Mouse (Mus musculus): Measurements from ENCODE around the gene Actg1.

The Actg1 gene

DNA sequence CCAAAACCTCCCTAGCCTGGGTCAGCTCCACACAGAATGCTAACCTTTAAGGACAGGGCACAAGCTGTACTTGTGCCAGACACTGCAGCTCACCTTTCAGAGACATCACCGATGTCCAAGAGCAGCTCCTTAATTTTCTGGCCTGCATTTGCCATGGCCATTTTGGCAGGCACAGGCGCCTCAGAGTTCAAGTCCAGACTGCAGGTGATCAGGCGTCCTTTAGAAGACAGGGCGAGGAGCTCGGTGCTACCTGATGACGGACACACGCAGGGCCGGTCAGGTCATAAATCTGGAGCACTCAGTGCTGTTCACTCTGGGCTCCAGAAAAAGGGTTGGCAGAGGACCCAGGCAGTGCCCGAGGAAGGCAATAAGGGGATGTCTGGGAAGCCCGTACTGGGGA lies 27.0 kb upstream of the Actg1 start:
- DNase-seq (ENCODE audit: low read depth, low spot score): no peak
- Histone ChIP-seq H3K36me3 (ENCODE audit: control insufficient read depth, insufficient read depth, low read length, poor library complexity, severe bottlenecking) (no peaks in the 10 kb centered on the region; the same call in 1 of the 2 replicates), H3K27me3 (ENCODE audit: control insufficient read depth, insufficient read depth, low read length, poor library complexity, severe bottlenecking) (no peaks in the 10 kb centered on the region)

DNA sequence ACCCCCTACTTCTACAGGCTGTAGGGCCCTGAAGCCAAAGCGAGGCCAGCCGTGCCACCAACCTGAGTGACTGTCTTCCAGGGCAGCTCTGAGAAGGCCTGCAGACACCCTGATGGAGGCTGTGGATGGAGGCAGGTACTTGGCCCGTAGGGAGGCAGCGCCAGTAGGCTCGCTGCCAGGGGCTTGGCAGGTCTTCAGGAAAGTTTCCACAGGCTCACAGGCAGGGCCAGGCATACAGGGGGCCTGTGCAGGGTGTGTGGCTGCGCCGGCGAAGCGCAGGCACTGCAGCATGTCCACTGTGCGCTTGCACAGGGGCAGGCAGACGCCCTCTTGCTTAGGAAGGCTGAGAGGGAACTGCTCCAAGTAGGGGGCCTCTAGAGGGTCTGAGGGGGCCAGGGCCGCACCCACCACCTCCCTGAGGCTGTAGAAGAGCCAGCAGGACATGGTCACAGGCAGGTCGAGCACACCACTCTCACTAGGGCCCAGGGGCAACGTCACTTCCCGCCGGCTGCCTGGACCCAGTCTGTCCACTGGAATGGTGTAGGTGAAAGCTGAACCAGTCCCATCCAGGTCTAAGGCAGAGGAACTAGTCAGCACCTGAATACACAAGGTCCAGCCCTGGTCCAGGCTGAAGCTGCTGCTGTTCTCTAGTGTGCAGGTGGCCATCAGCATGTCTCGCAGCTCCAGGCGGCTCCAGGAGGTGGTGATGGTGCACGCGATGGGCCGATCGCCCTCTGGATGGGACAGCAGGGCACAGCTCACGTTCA lies 25.7 kb upstream of the Actg1 start:
- DNase-seq (ENCODE audit: low read depth, low spot score): no peak
- no peaks in the 10 kb centered on the region for H3K27me3 ChIP-seq (ENCODE audit: control insufficient read depth, insufficient read depth, low read length, poor library complexity, severe bottlenecking)
- H3K36me3 ChIP-seq (ENCODE audit: control insufficient read depth, insufficient read depth, low read length, poor library complexity, severe bottlenecking): no peaks in the 10 kb centered on the region; the same call in 1 of the 2 replicates

DNA sequence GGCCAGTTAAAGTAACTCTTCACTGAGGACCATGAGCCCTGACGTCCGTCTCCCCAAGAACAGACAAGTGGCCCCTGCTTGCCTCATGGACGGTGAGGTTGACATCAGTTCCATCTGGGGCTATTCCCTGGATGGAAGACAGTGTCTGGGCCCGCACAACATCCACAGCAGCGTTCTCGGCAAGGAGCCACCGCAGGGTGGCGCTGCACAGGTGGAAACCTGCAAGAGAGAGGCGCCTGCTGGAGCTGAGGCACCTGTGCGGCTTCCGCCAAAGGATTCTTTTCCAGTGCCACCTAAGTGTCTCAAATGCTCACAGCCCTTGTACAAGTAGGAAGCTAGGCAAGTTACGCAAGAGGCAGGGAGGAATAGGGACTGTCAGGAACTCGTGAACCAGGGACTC lies 24.7 kb upstream of the Actg1 start:
- DNase-seq (ENCODE audit: low read depth, low spot score): no peak
- Histone ChIP-seq H3K27me3 (ENCODE audit: control insufficient read depth, insufficient read depth, low read length, poor library complexity, severe bottlenecking) (no peaks in the 10 kb centered on the region), H3K36me3 (ENCODE audit: control insufficient read depth, insufficient read depth, low read length, poor library complexity, severe bottlenecking) (no peaks in the 10 kb centered on the region; the same call in 1 of the 2 replicates)

- H3K36me3 ChIP-seq (ENCODE audit: control insufficient read depth, insufficient read depth, low read length, poor library complexity, severe bottlenecking): no peaks in the 10 kb centered on the region; the same call in 1 of the 2 replicates
- DNase-seq (ENCODE audit: low read depth, low spot score): peak; percentile 77
Observed at GRCm38 (mm10) chr11:120369656-120370055, 21.3 kb upstream of the Actg1 start.

DNA sequence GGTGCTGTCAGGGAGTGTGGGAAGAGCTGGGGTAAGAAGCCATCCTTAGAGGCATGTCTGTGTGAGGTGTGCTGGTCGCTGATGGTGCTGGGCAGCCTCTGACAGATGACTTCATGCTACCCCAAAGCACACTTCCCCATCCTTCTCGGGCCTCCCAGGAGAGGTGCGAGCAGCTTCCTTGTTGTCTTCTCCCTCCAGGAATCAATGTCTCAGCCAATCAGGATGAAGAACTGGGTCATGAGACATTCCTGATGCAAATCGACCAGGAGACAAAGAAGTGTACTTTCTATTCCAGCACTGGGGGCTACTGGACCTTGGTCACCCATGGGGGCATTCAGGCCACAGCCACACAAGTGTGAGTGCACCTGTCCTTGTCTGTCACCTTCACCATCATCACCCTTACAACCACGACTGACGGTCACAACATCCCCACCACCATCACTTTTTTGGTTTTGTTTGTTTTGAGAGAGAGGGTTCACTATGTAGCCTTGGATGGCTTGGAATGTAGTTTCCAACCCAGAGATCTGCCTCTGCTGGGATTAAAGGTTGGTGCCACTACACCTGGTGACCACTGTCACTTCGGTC lies 18.2 kb upstream of the Actg1 start:
- Histone ChIP-seq H3K36me3 (ENCODE audit: control insufficient read depth, insufficient read depth, low read length, poor library complexity, severe bottlenecking) (no peaks in the 10 kb centered on the region), H3K27me3 (ENCODE audit: control insufficient read depth, insufficient read depth, low read length, poor library complexity, severe bottlenecking) (no peaks in the 10 kb centered on the region)
- no peak for DNase-seq (ENCODE audit: low read depth, low spot score)

More at GRCm38 (mm10) chr11:120369656-120370055, 21.3 kb upstream of the Actg1 start:
- no peaks in the 10 kb centered on the region for H3K27me3 ChIP-seq (ENCODE audit: control insufficient read depth, insufficient read depth, low read length, poor library complexity, severe bottlenecking)

GRCm38 (mm10) chr11:120362891-120363290 lies 14.5 kb upstream of the Actg1 start:
- no peaks in the 10 kb centered on the region for H3K36me3 ChIP-seq (ENCODE audit: control insufficient read depth, insufficient read depth, low read length, poor library complexity, severe bottlenecking)
- no peak for DNase-seq (ENCODE audit: low read depth, low spot score)
- no peaks in the 10 kb centered on the region for H3K27me3 ChIP-seq (ENCODE audit: control insufficient read depth, insufficient read depth, low read length, poor library complexity, severe bottlenecking)

- H3K27me3 ChIP-seq (ENCODE audit: control insufficient read depth, insufficient read depth, low read length, poor library complexity, severe bottlenecking): no peaks in the 10 kb centered on the region
- no peaks in the 10 kb centered on the region for H3K36me3 ChIP-seq (ENCODE audit: control insufficient read depth, insufficient read depth, low read length, poor library complexity, severe bottlenecking)
- no peak for DNase-seq (ENCODE audit: low read depth, low spot score)
Observed at GRCm38 (mm10) chr11:120361295-120361694, 13.0 kb upstream of the Actg1 start, which contains the start of gene Fscn2. Gene Fscn2 (plus strand): TSS chr11:120361534.

DNA sequence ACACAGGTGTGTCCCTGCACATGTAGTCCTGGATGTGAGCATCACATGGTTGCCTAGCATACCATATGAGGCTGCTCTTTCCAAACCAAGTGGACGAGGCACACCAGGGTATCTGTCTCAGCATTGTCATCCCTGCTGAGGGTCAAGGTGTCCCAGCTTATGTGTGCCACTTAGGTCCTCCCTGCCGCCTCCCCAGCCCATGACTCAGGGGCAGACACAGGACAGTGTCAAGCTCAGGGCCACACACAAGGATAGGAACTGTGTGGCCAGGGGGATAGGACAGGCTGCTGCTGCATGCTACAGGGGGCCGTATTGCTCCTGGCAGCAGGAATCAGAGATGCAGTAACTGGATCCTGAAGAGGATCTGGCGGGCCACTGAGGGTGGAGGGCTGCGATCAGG lies 12.4 kb upstream of the Actg1 start:
- no peak for DNase-seq (ENCODE audit: low read depth, low spot score)
- H3K27me3 ChIP-seq (ENCODE audit: control insufficient read depth, insufficient read depth, low read length, poor library complexity, severe bottlenecking): no peaks in the 10 kb centered on the region
- no peaks in the 10 kb centered on the region for H3K36me3 ChIP-seq (ENCODE audit: control insufficient read depth, insufficient read depth, low read length, poor library complexity, severe bottlenecking)

- DNase-seq (ENCODE audit: low read depth, low spot score): no peak
- no peaks in the 10 kb centered on the region for H3K36me3 ChIP-seq (ENCODE audit: control insufficient read depth, insufficient read depth, low read length, poor library complexity, severe bottlenecking)
- H3K27me3 ChIP-seq (ENCODE audit: control insufficient read depth, insufficient read depth, low read length, poor library complexity, severe bottlenecking): no peaks in the 10 kb centered on the region
Observed at GRCm38 (mm10) chr11:120360062-120360461, 11.7 kb upstream of the Actg1 start.

DNA sequence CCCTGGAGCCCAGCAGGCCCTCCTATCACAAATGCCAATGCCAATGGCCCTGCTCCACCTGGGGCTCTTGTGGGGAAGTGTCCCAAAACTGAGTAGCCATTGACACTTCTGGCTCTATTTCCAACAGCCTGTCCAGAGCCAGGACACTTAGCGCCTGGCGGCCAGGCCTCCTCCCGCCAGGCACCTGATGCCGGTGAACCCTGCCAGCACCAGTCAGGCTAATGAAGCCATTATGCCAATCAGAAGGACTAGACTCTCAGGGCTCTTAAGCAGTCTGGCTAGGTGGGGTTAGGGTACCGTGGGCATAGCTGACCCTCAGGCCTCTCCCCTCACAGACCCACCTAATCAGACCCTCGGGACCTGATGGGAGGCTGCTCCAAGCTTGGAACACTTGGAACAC lies 11.0 kb upstream of the Actg1 start:
- DNase-seq (ENCODE audit: low read depth, low spot score): no peak
- Histone ChIP-seq H3K36me3 (ENCODE audit: control insufficient read depth, insufficient read depth, low read length, poor library complexity, severe bottlenecking) (no peaks in the 10 kb centered on the region), H3K27me3 (ENCODE audit: control insufficient read depth, insufficient read depth, low read length, poor library complexity, severe bottlenecking) (no peaks in the 10 kb centered on the region)

DNA sequence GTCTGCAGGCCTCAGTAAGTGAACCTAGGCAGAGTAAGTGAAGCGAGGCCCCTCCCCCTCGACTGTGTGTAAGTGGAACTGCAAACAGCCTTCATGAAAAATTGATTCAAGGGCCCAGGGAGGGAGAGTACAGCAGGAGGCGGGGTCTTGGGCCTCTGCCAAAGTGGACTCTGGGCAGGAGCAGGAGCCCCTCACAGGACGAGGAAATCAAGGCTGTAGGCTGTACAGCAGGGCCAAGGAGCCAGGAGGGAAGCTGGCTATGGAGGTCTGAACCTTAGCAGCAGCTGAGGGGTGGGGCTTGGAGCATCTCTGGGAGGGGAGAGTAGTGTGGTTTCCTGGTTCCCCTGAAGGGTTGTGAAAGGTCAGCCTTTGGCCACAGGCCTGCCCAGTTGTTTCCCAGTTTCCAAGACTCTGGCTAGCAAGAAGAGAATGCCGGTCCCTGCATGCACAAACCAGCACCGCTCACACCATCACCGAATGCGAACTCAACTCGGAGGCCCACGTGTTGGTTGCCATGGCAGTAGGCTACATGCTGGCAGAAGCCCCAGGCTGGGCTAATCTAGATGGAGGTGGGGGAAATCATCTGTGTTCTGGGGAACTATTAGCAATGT lies 9.6 kb upstream of the Actg1 start:
- Histone ChIP-seq H3K27me3 (ENCODE audit: control insufficient read depth, insufficient read depth, low read length, poor library complexity, severe bottlenecking) (no peaks in the 10 kb centered on the region), H3K36me3 (ENCODE audit: control insufficient read depth, insufficient read depth, low read length, poor library complexity, severe bottlenecking) (no peaks in the 10 kb centered on the region)
- DNase-seq (ENCODE audit: low read depth, low spot score): no peak

- no peaks in the 10 kb centered on the region for H3K36me3 ChIP-seq (ENCODE audit: control insufficient read depth, insufficient read depth, low read length, poor library complexity, severe bottlenecking)
Observed at GRCm38 (mm10) chr11:120356900-120357299, 8.6 kb upstream of the Actg1 start.

DNA sequence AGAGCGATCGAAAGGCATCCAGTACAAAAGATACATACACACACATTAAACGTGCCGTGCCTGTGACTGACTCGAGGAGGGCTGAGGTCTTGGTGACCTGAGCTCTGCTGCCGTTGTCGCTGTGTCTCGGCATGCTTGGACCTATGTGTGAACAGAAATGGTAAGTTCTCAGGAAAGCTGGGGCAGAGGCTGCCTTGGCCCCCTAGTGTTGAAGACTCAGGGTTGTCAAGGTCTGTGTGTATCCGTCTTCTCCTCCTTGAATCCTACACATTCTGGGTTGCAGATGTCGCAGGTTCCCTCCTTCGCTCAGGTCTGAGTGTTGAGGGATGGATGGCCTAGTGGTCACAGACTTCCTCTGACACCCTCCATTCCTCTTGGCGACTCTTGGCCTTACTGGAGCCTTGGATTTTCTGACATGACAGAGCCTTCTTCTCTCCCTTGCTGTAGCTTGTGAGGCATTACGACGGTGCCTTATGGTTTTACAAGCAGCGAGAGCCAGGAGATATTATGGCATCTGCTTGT lies 8.0 kb upstream of the Actg1 start:
- Histone ChIP-seq H3K27me3 (ENCODE audit: control insufficient read depth, insufficient read depth, low read length, poor library complexity, severe bottlenecking) (no peaks in the 10 kb centered on the region), H3K36me3 (ENCODE audit: control insufficient read depth, insufficient read depth, low read length, poor library complexity, severe bottlenecking) (no peaks in the 10 kb centered on the region)
- no peak for DNase-seq (ENCODE audit: low read depth, low spot score)

More at GRCm38 (mm10) chr11:120356900-120357299, 8.6 kb upstream of the Actg1 start:
- no peak for DNase-seq (ENCODE audit: low read depth, low spot score)
- no peaks in the 10 kb centered on the region for H3K27me3 ChIP-seq (ENCODE audit: control insufficient read depth, insufficient read depth, low read length, poor library complexity, severe bottlenecking)

GRCm38 (mm10) chr11:120355277-120356039 lies 7.1 kb upstream of the Actg1 start:
- Histone ChIP-seq H3K36me3 (ENCODE audit: control insufficient read depth, insufficient read depth, low read length, poor library complexity, severe bottlenecking) (no peaks in the 10 kb centered on the region), H3K27me3 (ENCODE audit: control insufficient read depth, insufficient read depth, low read length, poor library complexity, severe bottlenecking) (no peaks in the 10 kb centered on the region)
- DNase-seq (ENCODE audit: low read depth, low spot score): no peak

Data from splenic B cell, adult 2 months (primary cell).